Mouse (Mus musculus): ENCODE results near the gene Frzb.

DNA sequence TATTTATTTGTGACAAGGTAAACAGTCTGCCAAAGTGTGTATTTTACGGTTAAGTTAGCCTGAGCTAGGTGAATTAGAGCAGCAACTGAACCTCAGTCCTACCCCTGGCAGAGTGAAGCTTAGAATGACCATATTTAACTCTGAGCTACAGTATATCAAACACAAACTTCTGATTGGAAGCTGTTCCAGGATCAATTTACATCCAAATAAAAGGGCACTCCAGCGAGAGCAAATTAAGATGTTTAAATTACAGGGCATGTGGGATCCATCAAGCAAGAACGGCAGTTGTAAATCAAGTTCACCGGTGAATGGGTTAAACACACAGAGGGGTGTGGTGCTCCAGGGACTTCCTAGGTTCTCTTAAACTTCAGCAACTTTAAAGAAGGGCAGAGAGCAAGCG, 42.7 kb downstream of the Frzb start:
- TF ChIP-seq CTCF (IDR thresholded peaks at IDR 0.05; ENCODE audit: extremely low read depth, insufficient read depth, insufficient read length, insufficient replicate concordance): no peak
- no peak for TF ChIP-seq POLR2A (IDR thresholded peaks at IDR 0.05; ENCODE audit: low read depth, low read length)

Data from spleen, adult 2 months (tissue).